Mouse (Mus musculus) R1 (cell line): ENCODE data around the gene Klrg1.

Experiments used
- DNase-seq: peaks from one replicate; pipeline ENCODE4 v3.0.0-alpha.2; 2018; ENCODE audit warnings: low read depth, low spot score

Gene Klrg1

GRCm38 (mm10) chr6:122293121-122293520 lies 10.4 kb upstream of the Klrg1 start:
- no peak for DNase-seq

- DNase-seq = no peak
Measured at GRCm38 (mm10) chr6:122292184-122292583, 9.5 kb upstream of the Klrg1 start.

- DNase-seq = no peak
Measured at GRCm38 (mm10) chr6:122291735-122292134, 9.1 kb upstream of the Klrg1 start.

- no peak for DNase-seq
Measured at GRCm38 (mm10) chr6:122291264-122291663, 8.6 kb upstream of the Klrg1 start.

GRCm38 (mm10) chr6:122290253-122290652 lies 7.6 kb upstream of the Klrg1 start:
- no peak for DNase-seq

GRCm38 (mm10) chr6:122289313-122289712 lies 6.6 kb upstream of the Klrg1 start:
- no peak for DNase-seq

GRCm38 (mm10) chr6:122288263-122288662 lies 5.6 kb upstream of the Klrg1 start:
- no peak for DNase-seq

- no peak for DNase-seq
Measured at GRCm38 (mm10) chr6:122284823-122285222, 2.1 kb upstream of the Klrg1 start.

GRCm38 (mm10) chr6:122284304-122284703 lies 1.6 kb upstream of the Klrg1 start:
- no peak for DNase-seq

- DNase-seq = no peak
Measured at GRCm38 (mm10) chr6:122283429-122283828, 747 bp upstream of the Klrg1 start.

- DNase-seq = no peak
Measured at GRCm38 (mm10) chr6:122276565-122276964, 6.1 kb downstream of the Klrg1 start.

- no peak for DNase-seq
Measured at GRCm38 (mm10) chr6:122274546-122274945, 8.1 kb downstream of the Klrg1 start.

- no peak for DNase-seq
Measured at GRCm38 (mm10) chr6:122270152-122270551, 12.5 kb downstream of the Klrg1 start.

GRCm38 (mm10) chr6:122269170-122269569 lies 13.5 kb downstream of the Klrg1 start:
- no peak for DNase-seq

GRCm38 (mm10) chr6:122268561-122268960 lies 14.1 kb downstream of the Klrg1 start:
- DNase-seq = no peak

- DNase-seq = no peak
Measured at GRCm38 (mm10) chr6:122262543-122262942, 20.1 kb downstream of the Klrg1 start.

- DNase-seq = no peak
Measured at GRCm38 (mm10) chr6:122252146-122252545, 30.5 kb downstream of the Klrg1 start.

GRCm38 (mm10) chr6:122250033-122250432 lies 32.6 kb downstream of the Klrg1 start:
- DNase-seq = no peak
